Mouse (Mus musculus) erythroid progenitor cell, adult 5-6 weeks (primary cell): ENCODE measurements around the gene Ankar. TPM values are rescaled to one million over a fixed set of nuclear protein-coding genes. Genes with fewer than 3 reads are reported as not detected.

Experiments
- ATAC-seq: replicated peaks from 2 replicates; pipeline ENCODE4 v1.8.0; 2016; ENCODE audit warnings: moderate number of reproducible peaks, mild to moderate bottlenecking, moderate TSS enrichment, inconsistent platforms; ENCODE audit not compliant: poor library complexity, low FRiP score, severe bottlenecking
- total RNA-seq, 2 experiments: library from RNA; stranded (forward) in 1 of 2; stranded (reverse) in 1 of 2; fragments of 150-400 nt in 1 of 2; fragments of 186-747, 209-891 nt in 1 of 2; gene quantifications; 2 replicates each; pipeline versions ENCODE4 v1.2.3 to v1.2.4; 2015 to 2017; ENCODE audit warnings: low replicate concordance in 2 of 2

Gene Ankar
- total RNA-seq, 2 experiments from 2014 or later, result not detected

GRCm38 (mm10) chr1:72714547-72714946 lies 14.2 kb upstream of the Ankar start:
- no peak for ATAC-seq

GRCm38 (mm10) chr1:72711684-72712083 lies 11.3 kb upstream of the Ankar start:
- ATAC-seq, result peak; percentile 50

- peak; percentile 94 for ATAC-seq
Measured at GRCm38 (mm10) chr1:72710753-72711653, 10.6 kb upstream of the Ankar start, which contains the start of gene Rpl37a. Gene Rpl37a (plus strand): TSS chr1:72711290.

GRCm38 (mm10) chr1:72707525-72707924 lies 7.1 kb upstream of the Ankar start:
- no peak for ATAC-seq

- no peak for ATAC-seq
Measured at GRCm38 (mm10) chr1:72698651-72699050, 1.7 kb downstream of the Ankar start.

GRCm38 (mm10) chr1:72696256-72696655 lies 4.1 kb downstream of the Ankar start:
- ATAC-seq, result no peak

GRCm38 (mm10) chr1:72673070-72673469 lies 27.3 kb downstream of the Ankar start:
- no peak for ATAC-seq

GRCm38 (mm10) chr1:72640658-72641410 lies 59.5 kb downstream of the Ankar start:
- peak; percentile 79 for ATAC-seq

GRCm38 (mm10) chr1:72635221-72635620 lies 65.2 kb downstream of the Ankar start:
- ATAC-seq, result no peak

- no peak for ATAC-seq
Measured at GRCm38 (mm10) chr1:72612172-72612571, 88.2 kb downstream of the Ankar start.

- no peak for ATAC-seq
Measured at GRCm38 (mm10) chr1:72609887-72610877, 90.2 kb downstream of the Ankar start.

GRCm38 (mm10) chr1:72609129-72609528 lies 91.2 kb downstream of the Ankar start:
- ATAC-seq, result no peak

- ATAC-seq, result no peak
Measured at GRCm38 (mm10) chr1:72606186-72606673, 94.1 kb downstream of the Ankar start.

- ATAC-seq, result no peak
Measured at GRCm38 (mm10) chr1:72602803-72603202, 97.6 kb downstream of the Ankar start.

- ATAC-seq, result no peak
Measured at GRCm38 (mm10) chr1:72602186-72602585, 98.2 kb downstream of the Ankar start.

- ATAC-seq, result no peak
Measured at GRCm38 (mm10) chr1:72601233-72601632, 99.1 kb downstream of the Ankar start.

- no peak for ATAC-seq
Measured at GRCm38 (mm10) chr1:72600778-72601177, 99.6 kb downstream of the Ankar start.

GRCm38 (mm10) chr1:72599146-72600101 lies 101.0 kb downstream of the Ankar start:
- no peak for ATAC-seq
